Mouse (Mus musculus) ES-E14 (cell line): Measurements from ENCODE around the gene Ksr1. TPM values are rescaled to one million over a fixed set of nuclear protein-coding genes. Genes with fewer than 3 reads are reported as not detected.

Experiments
- DNase-seq: peaks from one replicate; pipeline ENCODE4 v3.0.0-alpha.2; 2013; ENCODE audit warnings: low read depth, low spot score
- H3K27ac ChIP-seq: 2 replicates; pipeline ENCODE4 v1.5.1; 2012; ENCODE audit warnings: low read depth, mild to moderate bottlenecking, low read length, moderate library complexity, mixed read lengths; ENCODE audit not compliant: poor library complexity, insufficient read depth, severe bottlenecking
- H3K36me3 ChIP-seq: 2 replicates; pipeline ENCODE4 v1.6.1; 2012; ENCODE audit warnings: mild to moderate bottlenecking, low read length, moderate library complexity, mixed read lengths; ENCODE audit not compliant: control insufficient read depth, poor library complexity, insufficient read depth, severe bottlenecking
- H3K4me1 ChIP-seq, 2 experiments: fragments of 150-350 bp in 1 of 2; sonication (generic) in 1 of 2; 2 replicates each; pipeline ENCODE4 v1.6.1; 2012; ENCODE audit warnings: low read length in 2 of 2, mild to moderate bottlenecking in 1 of 2, mixed read lengths in 1 of 2; ENCODE audit not compliant: control insufficient read depth in 2 of 2, insufficient read depth in 2 of 2, poor library complexity in 1 of 2
- H3K4me3 ChIP-seq, 2 experiments: fragments of 150-350 bp in 1 of 2; sonication (generic) in 1 of 2; 2 replicates each; pipeline ENCODE4 v1.5.1; 2012; ENCODE audit warnings: low read length in 2 of 2, low read depth in 1 of 2, mild to moderate bottlenecking in 1 of 2, mixed read lengths in 1 of 2; ENCODE audit not compliant: insufficient read depth in 1 of 2, poor library complexity in 1 of 2, severe bottlenecking in 1 of 2
- H3K9ac ChIP-seq: 2 replicates; pipeline ENCODE4 v1.6.1; 2012; ENCODE audit warnings: low read depth, mild to moderate bottlenecking, low read length, mixed read lengths; ENCODE audit not compliant: poor library complexity, insufficient read depth, severe bottlenecking
- H3K9me3 ChIP-seq: fragments of 150-350 bp; sonication (generic); 2 replicates; pipeline ENCODE4 v1.6.1; 2012; ENCODE audit warnings: low read depth, mild to moderate bottlenecking, low read length; ENCODE audit not compliant: control insufficient read depth, insufficient read depth
- CHD2 ChIP-seq: IDR thresholded peaks from 2 replicates; pipeline ENCODE4 v1.6.1; 2014; ENCODE audit warnings: mild to moderate bottlenecking, low read depth, low read length, inconsistent platforms
- HCFC1 ChIP-seq: IDR thresholded peaks from 2 replicates; pipeline ENCODE4 v1.6.1; 2012; ENCODE audit warnings: low read length, inconsistent platforms, borderline replicate concordance; ENCODE audit not compliant: insufficient read depth
- MAFK ChIP-seq: IDR thresholded peaks from 2 replicates; pipeline ENCODE4 v1.6.1; 2014; ENCODE audit warnings: mild to moderate bottlenecking, low read depth, low read length, inconsistent platforms; ENCODE audit not compliant: insufficient read depth
- ZC3H11A ChIP-seq: IDR thresholded peaks from 2 replicates; pipeline ENCODE4 v1.6.1; 2012; ENCODE audit warnings: low read depth, mild to moderate bottlenecking, inconsistent platforms, low read length, borderline replicate concordance
- ZNF384 ChIP-seq: IDR thresholded peaks from 2 replicates; pipeline ENCODE4 v1.6.1; 2012; ENCODE audit warnings: low read depth, low read length, inconsistent platforms
- in situ Hi-C, 2 experiments: fragments of 600-800 bp; cut with MboI; formaldehyde crosslinking; loops; one replicate each; pipeline ENCODE4 v1.15.1; 2025; ENCODE audit warnings: low sequenced_read_pairs in 2 of 2, inconsistent platforms in 1 of 2; ENCODE audit not compliant: unreplicated experiment in 2 of 2
- total RNA-seq: library from RNA; depleted of rRNA; stranded (reverse); fragments of 300-350 nt; gene quantifications from 2 replicates; pipeline ENCODE4 v1.2.3, GENCODE M21; 2012

Ksr1 gene
- total RNA-seq, 1 experiment = 11.3 TPM

DNA sequence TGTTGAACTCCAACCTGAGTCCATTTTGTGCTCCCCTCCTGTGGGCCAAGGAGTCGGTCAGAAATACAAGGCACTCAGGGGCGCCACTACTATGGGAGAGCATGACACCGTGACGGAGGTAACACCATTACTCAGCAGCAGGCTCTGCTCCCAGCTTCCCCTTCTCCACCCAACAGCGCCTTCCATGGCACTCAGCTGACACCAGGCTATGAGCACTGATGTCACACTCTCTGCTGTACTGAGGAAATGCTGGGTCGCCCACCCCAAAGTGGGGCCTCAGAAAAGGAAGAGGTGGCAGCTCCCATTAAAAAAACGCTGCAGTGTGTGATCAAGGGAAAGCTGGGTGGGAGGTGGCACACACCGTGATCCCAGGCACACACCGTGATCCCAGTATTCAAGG is 101.0 kb downstream of the Ksr1 start:
- peaks cover 0 to 5% of the 10 kb centered on the region in 2 experiments; a peak in 2 of 4 replicates for H3K4me1 ChIP-seq
- no peak overlapping the region for H3K4me3 ChIP-seq
- H3K36me3 ChIP-seq = 0 out of 2 replicates have a peak, but pooled peaks cover 4% of the 10 kb centered on the region
- no peak overlapping the region for H3K27ac ChIP-seq
- TF ChIP-seq ZNF384 (no peak), ZC3H11A (no peak), HCFC1 (no peak), MAFK (no peak), CHD2 (no peak)
- no peak overlapping the region for H3K9ac ChIP-seq
- in situ Hi-C loops = no loop called here
- H3K9me3 ChIP-seq = no peaks in the 10 kb centered on the region
- DNase-seq = no peak

DNA sequence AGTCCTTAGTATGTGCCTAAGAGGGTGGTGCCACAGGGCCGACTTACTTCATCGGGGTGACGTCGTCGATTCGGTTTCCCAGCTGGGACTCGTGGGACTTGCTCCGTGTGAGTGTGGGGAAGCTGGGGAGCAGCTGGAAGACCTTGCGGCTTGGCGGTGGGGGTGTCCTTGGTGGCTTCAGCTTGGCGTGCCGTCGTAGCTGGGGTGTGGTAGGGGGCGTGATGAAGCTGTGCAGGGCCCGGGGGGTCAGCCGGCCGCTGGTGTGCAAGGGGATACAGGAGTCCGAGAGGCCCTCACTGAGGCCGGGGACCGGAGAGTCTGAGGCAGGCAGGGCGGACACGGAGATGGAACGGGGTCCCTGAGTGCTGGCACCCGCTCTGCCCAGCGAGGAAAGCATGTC is 101.4 kb downstream of the Ksr1 start:
- H3K36me3 ChIP-seq = 0 out of 2 replicates have a peak, but pooled peaks cover 4% of the 10 kb centered on the region
- no peaks in the 10 kb centered on the region for H3K9me3 ChIP-seq
- no peak overlapping the region for H3K4me3 ChIP-seq
- in situ Hi-C loops = no loop called here
- H3K9ac ChIP-seq = no peak overlapping the region
- no peak for DNase-seq
- no peak overlapping the region for H3K27ac ChIP-seq
- H3K4me1 ChIP-seq = peaks cover 0 to 5% of the 10 kb centered on the region in 2 experiments; a peak in 2 of 4 replicates
- TF ChIP-seq HCFC1 (no peak), CHD2 (no peak), ZC3H11A (no peak), ZNF384 (no peak), MAFK (no peak)

DNA sequence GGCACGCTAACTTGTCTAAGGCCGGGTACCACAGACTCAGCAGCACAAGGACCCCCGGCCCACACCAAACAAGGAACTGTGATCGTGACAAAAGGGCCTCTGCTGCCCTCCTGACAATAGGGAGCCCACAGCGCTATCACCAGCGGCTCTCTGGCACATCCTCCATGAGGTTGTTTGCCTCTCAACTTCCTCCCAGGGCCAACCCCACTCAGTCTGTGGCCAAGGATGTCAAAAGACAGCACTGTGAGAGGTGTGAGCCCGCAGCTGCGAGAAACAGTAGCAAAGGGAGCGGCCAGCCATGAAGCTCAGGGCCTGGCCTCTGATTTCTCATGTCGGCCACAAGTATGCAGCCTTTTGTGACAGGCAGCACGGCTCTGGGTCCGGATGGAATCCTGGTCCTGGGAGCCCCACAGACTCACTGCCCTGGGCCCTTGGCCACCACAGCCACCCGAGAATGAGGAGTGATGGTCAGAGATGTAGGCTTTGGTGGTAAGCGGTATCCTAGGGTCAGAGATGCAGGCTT is 104.2 kb downstream of the Ksr1 start:
- TF ChIP-seq ZC3H11A (no peak), MAFK (no peak), HCFC1 (no peak), ZNF384 (no peak), CHD2 (no peak)
- Histone ChIP-seq H3K27ac (no peak overlapping the region), H3K4me3 (no peak overlapping the region), H3K9me3 (no peaks in the 10 kb centered on the region), H3K9ac (no peak overlapping the region), H3K4me1 (peaks cover 0 to 3% of the 10 kb centered on the region in 2 experiments; a peak in 2 of 4 replicates), H3K36me3 (0 out of 2 replicates have a peak, but pooled peaks cover 4% of the 10 kb centered on the region)
- in situ Hi-C loops = no loop called here
- DNase-seq = no peak

DNA sequence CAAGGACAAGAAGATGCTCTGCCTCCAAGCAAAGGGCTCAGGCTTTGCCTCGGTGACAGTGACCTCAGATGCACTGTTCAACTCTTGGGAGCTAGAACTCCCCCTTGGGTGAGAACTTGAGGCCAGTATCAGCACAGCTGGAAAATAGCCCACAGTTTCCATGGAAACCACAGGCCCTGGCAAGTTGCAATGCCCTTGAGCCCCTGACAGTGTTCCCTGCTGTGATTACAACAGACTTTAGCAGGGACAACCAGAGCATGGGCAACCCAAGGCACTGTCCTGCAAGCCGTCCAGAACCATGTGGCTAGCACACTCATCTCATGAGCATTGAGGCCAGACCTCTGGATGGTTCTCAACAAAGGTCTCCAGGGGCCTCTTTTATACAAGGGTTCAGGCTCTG is 106.7 kb downstream of the Ksr1 start:
- in situ Hi-C loops = loop anchor here in 1 of 2 experiments (10.0 kb wide), 1 partner anchor 175 kb away; no protein-coding TSS in a partner anchor
- no peak for TF ChIP-seq ZNF384
- TF ChIP-seq ZC3H11A = no peak
- no peak for TF ChIP-seq MAFK
- no peak for TF ChIP-seq HCFC1
- H3K27ac ChIP-seq = no peak overlapping the region

More for the DNA sequence above, 106.7 kb downstream of the Ksr1 start:
- no peak overlapping the region for H3K4me3 ChIP-seq
- no peaks in the 10 kb centered on the region for H3K9me3 ChIP-seq
- no peak overlapping the region for H3K9ac ChIP-seq
- no peak for DNase-seq
- 0 out of 2 replicates have a peak, but pooled peaks cover 1% of the 10 kb centered on the region for H3K36me3 ChIP-seq
- H3K4me1 ChIP-seq = no peaks in the 10 kb centered on the region
